Mouse (Mus musculus) kidney, embryonic 15.5 days (tissue): ENCODE measurements at regions not wholly inside any gene's neighbourhood (a gene's known extent, or its start where the extent isn't known, plus 50 kb on each side); places are given as distances from the start of the nearest gene placed in this dataset.

Experiments used
- ATAC-seq: fragments of 200-750 bp; cut with Nextera tagmentation; replicated peaks from 2 replicates; pipeline ENCODE4 v1.8.0; 2017; ENCODE audit warnings: moderate TSS enrichment; ENCODE audit not compliant: low FRiP score
- H3K27ac ChIP-seq: fragments of 300-500 bp; sonication (generic); 2 replicates; pipeline ENCODE4 v1.5.1; 2015; ENCODE audit warnings: mild to moderate bottlenecking, inconsistent platforms
- H3K27me3 ChIP-seq: fragments of 300-500 bp; sonication (generic); 2 replicates; pipeline ENCODE4 v1.6.1; 2015; ENCODE audit warnings: inconsistent platforms
- H3K36me3 ChIP-seq: fragments of 300-500 bp; sonication (generic); 2 replicates; pipeline ENCODE4 v1.6.1; 2015; ENCODE audit warnings: inconsistent platforms
- H3K4me1 ChIP-seq: fragments of 300-500 bp; sonication (generic); 2 replicates; pipeline ENCODE4 v1.6.1; 2015; ENCODE audit warnings: inconsistent platforms
- H3K4me2 ChIP-seq: fragments of 300-500 bp; sonication (generic); 2 replicates; pipeline ENCODE4 v1.6.1; 2015; ENCODE audit warnings: moderate library complexity, mild to moderate bottlenecking, inconsistent platforms
- H3K4me3 ChIP-seq: fragments of 300-500 bp; sonication (generic); replicated peaks from 2 replicates; pipeline ENCODE4 v1.5.1; 2015; ENCODE audit warnings: mild to moderate bottlenecking, inconsistent platforms
- H3K9ac ChIP-seq: fragments of 300-500 bp; sonication (generic); 2 replicates; pipeline ENCODE4 v1.6.1; 2015; ENCODE audit warnings: mild to moderate bottlenecking, inconsistent platforms
- H3K9me3 ChIP-seq: fragments of 300-500 bp; sonication (generic); replicated peaks from 2 replicates; pipeline ENCODE4 v1.6.1; 2016; ENCODE audit warnings: inconsistent platforms
- WGBS: fragments of 180-500 bp; shearing (Covaris S2); methylation state at CpG from one replicate; pipeline ENCODE4 v1.1.7; 2015; ENCODE audit warnings: mixed read lengths; 5-methylcytosine and 5-hydroxymethylcytosine counted together

DNA sequence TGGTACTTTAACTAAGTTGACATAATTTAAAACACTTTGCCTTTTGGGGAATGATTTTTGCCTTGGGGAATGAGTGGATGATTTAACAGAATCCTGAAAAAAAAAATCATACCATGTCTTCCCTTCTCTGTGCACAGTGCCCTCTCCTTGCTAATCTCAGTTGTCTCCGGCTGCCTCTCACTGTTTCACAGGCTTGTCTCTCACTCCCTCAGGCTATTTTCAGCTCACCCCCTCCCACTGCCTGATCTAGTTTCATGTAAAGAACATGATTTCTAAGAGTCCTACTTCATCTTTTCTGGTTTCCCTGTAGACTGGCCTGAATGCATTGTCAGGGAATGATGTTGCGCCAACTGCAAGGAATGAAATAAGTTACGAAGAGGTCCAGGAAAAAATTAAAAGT, 231.2 kb downstream of the Brinp2 start:
- Histone ChIP-seq H3K27ac (no peak overlapping the region), H3K4me2 (no peak overlapping the region), H3K9ac (no peak overlapping the region), H3K36me3 (no peaks in the 10 kb centered on the region), H3K4me1 (no peaks in the 10 kb centered on the region), H3K27me3 (no peaks in the 10 kb centered on the region), H3K4me3 (no peak overlapping the region), H3K9me3 (no peaks in the 10 kb centered on the region)
- WGBS, result 78% methylated on average over 3 of the region's 3 CpGs
- no peak for ATAC-seq

DNA sequence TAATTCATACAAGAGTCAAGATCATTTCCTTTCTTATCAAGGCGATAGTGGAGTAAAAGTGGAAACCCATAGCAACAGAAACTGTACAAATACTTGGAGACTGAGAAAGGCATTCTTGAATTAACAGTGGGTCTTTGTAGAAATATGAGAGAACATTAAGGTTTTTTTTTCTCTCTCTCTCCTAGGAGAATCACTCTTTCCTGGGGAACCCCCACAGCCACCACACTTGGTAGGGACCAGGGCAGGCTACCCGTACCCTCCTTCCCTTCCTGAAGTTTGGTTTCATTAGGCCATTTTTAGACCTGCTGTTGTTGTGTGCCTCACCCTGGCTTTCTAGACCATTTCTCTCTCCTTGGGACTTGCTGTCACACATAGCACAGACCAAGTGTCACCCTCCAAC, 229.9 kb downstream of the Brinp2 start:
- H3K9me3 ChIP-seq, result no peaks in the 10 kb centered on the region
- WGBS, result 83% methylated on average over 2 of the region's 2 CpGs

DNA sequence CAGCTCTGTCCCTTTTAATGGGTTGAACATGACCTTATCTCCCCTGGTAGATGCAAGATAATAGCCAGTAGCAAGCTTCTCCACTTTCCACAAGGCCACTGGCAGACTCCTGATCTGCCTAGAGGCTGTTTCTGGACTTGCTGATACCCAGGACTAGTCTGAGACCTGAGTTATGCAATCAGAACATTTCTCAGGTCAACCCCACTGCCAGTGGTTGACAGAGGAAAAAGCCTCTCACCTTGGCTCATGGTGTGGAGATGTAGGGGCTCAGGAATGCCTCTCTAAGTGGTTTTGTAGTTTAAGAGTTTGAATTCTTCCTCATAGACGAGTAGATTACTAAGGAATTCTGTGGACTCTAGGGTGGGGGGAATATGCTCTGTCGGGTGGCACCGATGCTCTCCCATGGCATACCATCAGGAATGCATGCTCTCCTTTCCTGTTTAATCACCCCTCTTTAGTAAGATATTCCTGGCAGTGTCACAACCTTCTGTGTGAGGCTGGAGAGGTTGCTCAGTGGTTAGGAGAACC, 226.8 kb downstream of the Brinp2 start:
- no peaks in the 10 kb centered on the region for H3K36me3 ChIP-seq
- H3K27ac ChIP-seq, result no peak overlapping the region
- no peak overlapping the region for H3K9ac ChIP-seq
- no peaks in the 10 kb centered on the region for H3K27me3 ChIP-seq
- no peak overlapping the region for H3K4me2 ChIP-seq
- ATAC-seq, result no peak
- no peaks in the 10 kb centered on the region for H3K4me1 ChIP-seq
- 78% methylated on average over 3 of the region's 3 CpGs for WGBS
- no peaks in the 10 kb centered on the region for H3K9me3 ChIP-seq
- H3K4me3 ChIP-seq, result no peak overlapping the region

More for the DNA sequence above, 229.9 kb downstream of the Brinp2 start:
- H3K27ac ChIP-seq, result no peak overlapping the region
- H3K4me2 ChIP-seq, result no peak overlapping the region
- no peaks in the 10 kb centered on the region for H3K4me1 ChIP-seq
- no peak overlapping the region for H3K9ac ChIP-seq
- H3K36me3 ChIP-seq, result no peaks in the 10 kb centered on the region
- H3K27me3 ChIP-seq, result no peaks in the 10 kb centered on the region
- H3K4me3 ChIP-seq, result no peak overlapping the region
- no peak for ATAC-seq

DNA sequence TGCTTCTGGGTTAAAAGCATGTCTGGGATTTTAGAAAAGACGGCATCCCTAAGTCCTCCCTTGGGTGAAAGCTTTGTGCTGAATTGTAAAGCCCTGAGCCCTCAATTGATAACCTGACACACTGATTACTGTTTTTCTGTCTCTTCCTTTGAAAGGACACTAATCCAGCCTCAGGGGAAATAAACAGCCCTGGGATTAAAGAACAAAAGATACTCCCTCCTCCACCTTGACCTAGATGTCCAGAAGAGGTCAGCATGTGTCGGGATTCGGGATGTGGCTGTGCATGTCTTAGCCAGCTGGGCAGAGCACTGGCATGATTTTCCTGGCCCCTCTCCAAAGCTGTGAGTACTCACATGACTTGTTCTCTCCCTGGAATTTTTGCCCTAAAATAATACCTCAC, 208.6 kb downstream of the Brinp2 start:
- H3K4me3 ChIP-seq, result no peak overlapping the region

DNA sequence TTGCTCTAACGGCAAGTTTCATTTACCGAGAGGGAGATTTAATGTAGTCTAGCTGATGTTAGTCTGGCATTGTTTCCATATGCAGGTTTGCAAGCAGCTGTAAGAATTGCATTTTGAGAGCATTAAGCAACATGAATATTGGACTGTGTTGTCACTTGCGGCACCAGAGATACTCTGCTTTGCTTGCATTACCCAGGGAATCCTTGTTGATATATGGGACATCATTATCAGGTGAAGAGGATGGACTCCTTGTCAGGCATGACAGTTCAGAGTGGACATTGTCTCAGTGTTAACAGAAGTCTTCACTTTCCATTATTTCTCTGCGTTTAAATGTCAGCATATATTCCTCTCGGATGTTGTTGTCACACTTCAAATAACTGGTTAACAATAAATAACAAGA, 208.1 kb downstream of the Brinp2 start:
- ATAC-seq, result no peak
- H3K9ac ChIP-seq, result no peak overlapping the region
- no peak overlapping the region for H3K4me2 ChIP-seq
- H3K4me1 ChIP-seq, result no peaks in the 10 kb centered on the region
- H3K27ac ChIP-seq, result no peak overlapping the region
- WGBS, result 82% methylated on average over 5 of the region's 5 CpGs
- no peaks in the 10 kb centered on the region for H3K9me3 ChIP-seq
- H3K27me3 ChIP-seq, result no peaks in the 10 kb centered on the region
- no peaks in the 10 kb centered on the region for H3K36me3 ChIP-seq
- no peak overlapping the region for H3K4me3 ChIP-seq

More for the DNA sequence above, 208.6 kb downstream of the Brinp2 start:
- Histone ChIP-seq H3K4me2 (no peak overlapping the region), H3K36me3 (no peaks in the 10 kb centered on the region), H3K27ac (no peak overlapping the region), H3K4me1 (no peaks in the 10 kb centered on the region), H3K9ac (no peak overlapping the region), H3K27me3 (no peaks in the 10 kb centered on the region), H3K9me3 (no peaks in the 10 kb centered on the region)
- 15% methylated on average over 3 of the region's 3 CpGs for WGBS
- ATAC-seq, result no peak

DNA sequence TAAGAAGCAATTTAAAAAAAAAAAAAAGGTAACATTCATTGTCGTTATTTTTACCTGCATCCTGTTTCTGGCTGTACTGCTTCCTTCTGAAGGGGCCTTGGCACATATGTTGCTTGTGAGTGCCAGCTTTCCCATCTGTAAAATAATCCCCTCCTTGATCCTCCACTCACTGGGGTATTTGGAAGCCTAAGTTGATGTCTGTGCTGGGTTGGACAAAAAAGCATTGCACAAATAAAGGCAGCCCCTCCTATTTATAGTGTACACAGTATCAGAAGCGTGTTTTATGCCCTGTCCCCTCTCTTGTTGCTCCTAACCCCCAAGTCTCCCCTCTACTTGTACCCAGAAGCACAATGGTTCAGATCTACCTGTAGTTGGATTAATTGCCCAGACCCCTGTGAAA, 195.0 kb downstream of the Brinp2 start:
- H3K4me3 ChIP-seq, result no peak overlapping the region
- H3K4me1 ChIP-seq, result no peaks in the 10 kb centered on the region
- no peaks in the 10 kb centered on the region for H3K9me3 ChIP-seq
- H3K9ac ChIP-seq, result no peak overlapping the region
- no peaks in the 10 kb centered on the region for H3K36me3 ChIP-seq
- H3K4me2 ChIP-seq, result no peak overlapping the region
- no peak for ATAC-seq
- H3K27ac ChIP-seq, result no peak overlapping the region
- WGBS, result 67% methylated on average over 2 of the region's 2 CpGs
- H3K27me3 ChIP-seq, result no peaks in the 10 kb centered on the region

DNA sequence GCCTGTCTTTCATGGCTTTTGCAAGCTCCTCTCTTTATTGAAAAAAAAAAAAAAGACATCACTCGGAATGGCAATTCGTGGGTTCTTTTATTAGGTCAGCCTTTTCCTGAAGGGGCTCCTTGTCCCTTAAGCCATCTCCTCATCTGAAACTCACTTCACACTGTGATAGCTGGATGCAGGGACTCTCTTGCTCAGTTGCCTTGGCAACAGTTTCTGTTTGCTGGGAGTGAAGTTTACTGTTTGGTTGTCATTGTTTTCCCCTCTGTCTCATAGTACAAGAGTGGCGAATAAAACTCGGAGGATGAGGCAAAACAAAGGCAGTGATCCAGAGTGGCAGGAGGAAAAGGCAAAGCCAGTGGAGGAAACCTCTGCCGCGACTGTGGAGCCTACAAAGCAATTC, 194.6 kb downstream of the Brinp2 start:
- no peaks in the 10 kb centered on the region for H3K36me3 ChIP-seq
- no peaks in the 10 kb centered on the region for H3K9me3 ChIP-seq
- no peak overlapping the region for H3K9ac ChIP-seq
- WGBS, result 71% methylated on average over 6 of the region's 6 CpGs
- H3K4me3 ChIP-seq, result no peak overlapping the region
- no peak overlapping the region for H3K27ac ChIP-seq
- H3K4me2 ChIP-seq, result no peak overlapping the region
- H3K27me3 ChIP-seq, result no peaks in the 10 kb centered on the region
- no peak for ATAC-seq
- H3K4me1 ChIP-seq, result no peaks in the 10 kb centered on the region

DNA sequence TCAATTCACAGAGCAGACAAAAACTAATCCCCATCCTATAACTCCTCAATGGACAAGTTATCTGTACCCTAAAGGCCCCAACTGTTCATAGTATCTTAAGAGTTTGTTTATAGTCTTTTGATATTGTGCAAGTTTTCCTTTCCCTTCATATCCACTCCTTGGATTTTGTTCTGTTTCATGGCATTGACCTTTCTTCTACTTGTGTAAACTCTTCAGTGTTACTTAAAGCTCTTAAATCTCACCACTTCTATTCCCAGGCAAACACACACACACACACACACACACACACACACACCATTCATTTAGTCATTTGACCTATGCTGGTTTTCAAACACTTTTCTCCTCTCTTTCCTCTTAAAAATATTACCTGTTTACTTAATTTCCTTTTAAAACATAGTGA, 192.7 kb downstream of the Brinp2 start:
- Histone ChIP-seq H3K36me3 (no peaks in the 10 kb centered on the region), H3K4me2 (no peak overlapping the region), H3K27ac (no peak overlapping the region), H3K9me3 (no peaks in the 10 kb centered on the region), H3K4me1 (no peaks in the 10 kb centered on the region), H3K9ac (no peak overlapping the region), H3K4me3 (no peak overlapping the region), H3K27me3 (no peaks in the 10 kb centered on the region)
- ATAC-seq, result no peak

DNA sequence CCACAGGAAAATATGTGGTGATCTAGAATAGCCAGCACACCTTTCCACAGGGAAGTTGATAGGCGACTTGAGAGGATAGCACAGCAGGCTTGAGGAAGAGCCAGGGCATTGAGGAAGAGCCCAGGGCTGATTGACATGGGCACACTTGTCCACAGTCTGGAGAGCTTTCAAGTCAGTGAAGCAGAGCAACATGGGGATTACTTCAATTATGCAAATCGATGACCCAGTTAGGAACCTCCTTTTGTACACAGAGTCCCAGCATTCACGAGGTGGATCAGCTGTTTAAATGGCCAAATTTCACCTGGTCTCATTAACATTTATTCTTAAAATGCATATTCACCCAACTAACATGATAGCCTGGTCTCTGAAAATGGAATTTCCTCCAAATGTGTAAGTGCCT, 186.1 kb downstream of the Brinp2 start:
- Histone ChIP-seq H3K9me3 (no peaks in the 10 kb centered on the region), H3K4me2 (no peak overlapping the region), H3K36me3 (no peaks in the 10 kb centered on the region), H3K27me3 (no peaks in the 10 kb centered on the region), H3K4me1 (no peaks in the 10 kb centered on the region), H3K4me3 (no peak overlapping the region), H3K9ac (no peak overlapping the region), H3K27ac (no peak overlapping the region)
- WGBS, result 58% methylated on average over 3 of the region's 3 CpGs
- ATAC-seq, result no peak

DNA sequence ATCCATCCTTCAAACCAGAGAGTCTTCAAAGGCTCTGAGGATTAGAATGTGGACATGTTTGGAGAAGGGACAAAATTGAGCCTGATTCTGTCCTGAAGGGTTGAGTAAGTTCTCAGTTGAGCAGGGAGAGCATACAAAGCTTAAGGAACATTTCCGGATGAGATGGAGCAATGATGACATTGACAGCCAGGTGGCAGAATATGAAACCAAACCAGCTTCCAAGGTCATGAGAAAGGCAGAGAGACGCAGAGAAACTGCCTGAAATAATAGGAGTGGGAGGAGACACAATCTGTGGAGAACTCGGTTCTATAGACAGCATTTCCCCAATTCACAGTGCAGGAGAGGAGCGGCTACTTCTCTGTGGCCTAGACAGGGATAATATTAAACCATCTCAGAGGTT, 176.0 kb downstream of the Brinp2 start:
- Histone ChIP-seq H3K9me3 (no peaks in the 10 kb centered on the region), H3K27me3 (no peaks in the 10 kb centered on the region), H3K27ac (no peak overlapping the region), H3K4me2 (no peak overlapping the region), H3K4me1 (no peaks in the 10 kb centered on the region), H3K36me3 (no peaks in the 10 kb centered on the region), H3K9ac (no peak overlapping the region), H3K4me3 (no peak overlapping the region)
- WGBS, result 63% methylated on average over 4 of the region's 4 CpGs
- no peak for ATAC-seq

DNA sequence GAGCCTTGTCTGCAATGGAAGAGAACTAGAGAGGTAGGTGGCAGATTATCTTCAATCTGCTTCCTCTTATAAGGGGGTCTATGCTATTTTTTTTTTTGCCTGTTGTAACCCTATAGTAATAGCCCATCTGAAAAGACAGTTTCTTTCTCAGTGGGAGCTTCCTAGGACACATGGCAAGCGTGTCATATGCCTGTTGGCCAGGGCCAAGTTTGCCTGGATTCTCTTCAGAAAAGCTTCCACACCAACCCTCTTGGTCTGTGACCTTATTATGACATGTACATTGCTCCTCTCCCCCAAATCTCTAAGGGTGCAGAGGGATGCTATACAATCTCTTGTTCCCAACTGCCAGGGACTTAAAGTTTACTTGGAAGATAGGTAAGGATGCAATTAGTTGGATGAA, 174.8 kb downstream of the Brinp2 start:
- Histone ChIP-seq H3K36me3 (no peaks in the 10 kb centered on the region), H3K27me3 (no peaks in the 10 kb centered on the region), H3K27ac (no peak overlapping the region), H3K9me3 (no peaks in the 10 kb centered on the region), H3K4me2 (no peak overlapping the region), H3K4me1 (no peaks in the 10 kb centered on the region), H3K9ac (no peak overlapping the region), H3K4me3 (no peak overlapping the region)
- no peak for ATAC-seq
- 81% methylated on average over 1 of the region's 1 CpGs for WGBS

DNA sequence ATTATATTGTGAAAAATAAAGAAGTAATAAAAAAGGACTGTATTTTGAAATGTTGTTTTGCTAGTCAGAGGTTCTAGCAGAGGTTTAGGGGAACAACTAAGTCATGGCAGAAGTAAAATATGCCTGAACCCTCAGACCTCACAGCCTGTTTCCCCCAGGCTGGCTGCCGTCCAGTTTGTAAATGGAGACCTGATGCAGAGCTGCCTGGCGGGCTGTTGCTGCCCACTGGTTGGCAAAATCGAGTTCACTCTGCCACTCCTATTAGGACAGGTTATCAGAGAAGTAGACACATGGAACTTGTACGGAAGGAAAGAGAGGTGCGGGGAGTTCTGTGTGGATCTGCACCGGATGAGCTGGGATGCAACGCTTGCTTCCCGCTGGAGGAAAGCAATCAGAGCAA, 168.5 kb downstream of the Brinp2 start:
- H3K9ac ChIP-seq, result no peak overlapping the region
- no peaks in the 10 kb centered on the region for H3K27me3 ChIP-seq
- ATAC-seq, result no peak
- no peak overlapping the region for H3K4me2 ChIP-seq
- H3K27ac ChIP-seq, result no peak overlapping the region
- WGBS, result 62% methylated on average over 8 of the region's 8 CpGs
- H3K9me3 ChIP-seq, result no peaks in the 10 kb centered on the region
- H3K36me3 ChIP-seq, result no peaks in the 10 kb centered on the region
- H3K4me3 ChIP-seq, result no peak overlapping the region
- H3K4me1 ChIP-seq, result no peaks in the 10 kb centered on the region

DNA sequence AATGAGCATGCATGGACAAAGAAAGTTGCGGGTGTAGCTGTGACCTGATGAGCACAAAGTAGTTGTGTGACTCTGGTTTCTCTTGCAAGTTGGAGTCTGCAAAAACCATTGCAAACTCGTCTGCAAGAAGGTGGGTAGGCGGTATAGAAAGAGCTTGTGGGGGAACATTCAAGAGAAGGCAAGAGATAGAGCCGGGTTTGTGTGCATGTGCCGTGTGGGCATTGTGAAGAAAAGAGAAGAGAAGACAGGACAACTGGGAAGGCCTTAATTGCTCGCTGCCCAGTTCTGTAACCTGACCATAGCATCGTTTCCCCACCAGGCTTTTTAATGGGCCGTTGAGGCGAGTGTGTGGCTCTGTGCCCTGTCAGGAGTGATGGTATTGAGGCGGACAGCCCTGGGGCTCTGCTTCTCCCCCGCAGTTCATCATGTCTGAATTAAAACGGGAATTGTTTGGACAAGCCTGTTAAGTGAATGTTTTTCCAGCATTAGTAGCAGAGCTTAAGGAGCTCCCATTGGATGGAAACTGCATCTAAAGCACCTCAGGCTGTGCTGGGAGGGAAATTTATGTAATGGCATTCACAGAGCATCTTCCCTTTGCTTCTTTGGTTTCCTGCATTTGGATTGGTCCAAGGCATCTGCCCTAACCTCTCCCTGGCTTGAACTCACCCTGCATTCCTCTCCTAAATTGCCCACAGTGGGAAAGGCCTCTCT, 163.1 kb downstream of the Brinp2 start:
- peak; percentile 90 for ATAC-seq
- H3K4me2 ChIP-seq, result no peak overlapping the region
- peaks cover 15% of the 10 kb centered on the region; the same call in 1 of the 2 replicates for H3K4me1 ChIP-seq
- WGBS, result 20% methylated on average over 12 of the region's 12 CpGs
- H3K27ac ChIP-seq, result peak overlapping the region; percentile 62
- H3K4me3 ChIP-seq, result no peak overlapping the region
- no peaks in the 10 kb centered on the region for H3K27me3 ChIP-seq
- no peaks in the 10 kb centered on the region for H3K9me3 ChIP-seq
- H3K9ac ChIP-seq, result no peak overlapping the region
- H3K36me3 ChIP-seq, result no peaks in the 10 kb centered on the region
